Mouse (Mus musculus): ENCODE results near the gene Ift122.

Gene Ift122

GRCm38 (mm10) chr6:115853091-115853813 is at the start of gene Ift122, which contains the start of gene Mbd4:
Gene Ift122 (plus strand): TSS chr6:115853470.
Gene Mbd4 (minus strand): TSS chr6:115853371.
- DNase-seq (ENCODE audit: low spot score in 2 of 2) = peak; percentile 96 to 99

DNA sequence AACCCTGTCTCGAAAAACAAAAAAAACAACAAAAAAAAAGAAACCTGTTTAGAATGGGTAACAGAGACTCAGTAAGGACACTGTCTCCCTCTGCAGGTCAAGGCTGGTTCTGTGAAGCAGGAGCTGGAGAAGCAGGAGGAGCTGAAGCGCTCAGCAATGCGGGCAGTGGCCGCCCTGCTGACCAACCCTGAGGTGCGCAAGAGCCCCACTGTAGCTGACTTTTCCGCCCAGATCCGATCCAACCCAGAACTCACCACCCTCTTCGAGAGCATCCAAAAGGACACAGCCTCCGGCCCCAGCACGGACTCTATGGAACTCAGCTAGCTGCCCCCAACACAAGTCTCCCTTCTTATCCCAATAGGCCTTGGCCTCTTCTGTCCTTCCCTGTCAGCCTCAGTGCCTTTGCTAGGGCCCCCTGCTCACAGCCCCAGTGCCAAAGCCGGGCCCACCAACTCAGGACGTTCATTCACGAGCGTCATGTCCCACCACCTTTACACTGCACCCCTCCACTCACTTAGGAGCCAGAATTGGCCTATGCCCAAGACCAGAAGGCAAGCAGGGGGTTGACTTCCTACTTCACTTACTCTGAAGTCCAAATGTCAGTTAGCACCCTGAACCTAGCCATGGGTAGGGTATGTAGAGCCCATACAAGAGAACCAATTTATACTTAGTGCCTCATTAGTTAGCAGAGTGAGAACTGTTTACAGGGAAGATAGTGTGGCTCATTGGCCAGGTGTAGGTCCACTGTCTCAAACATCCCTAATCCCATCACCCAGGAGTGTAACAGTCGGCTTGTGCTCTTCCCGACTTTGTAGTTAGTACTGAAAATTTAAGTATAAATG is 49.5 kb upstream of the Ift122 start:
- peak; percentile 42 to 53 for DNase-seq (ENCODE audit: low spot score in 2 of 2)

GRCm38 (mm10) chr6:115804432-115805192 is 48.7 kb upstream of the Ift122 start:
- no peak for DNase-seq (ENCODE audit: low spot score in 2 of 2)

DNA sequence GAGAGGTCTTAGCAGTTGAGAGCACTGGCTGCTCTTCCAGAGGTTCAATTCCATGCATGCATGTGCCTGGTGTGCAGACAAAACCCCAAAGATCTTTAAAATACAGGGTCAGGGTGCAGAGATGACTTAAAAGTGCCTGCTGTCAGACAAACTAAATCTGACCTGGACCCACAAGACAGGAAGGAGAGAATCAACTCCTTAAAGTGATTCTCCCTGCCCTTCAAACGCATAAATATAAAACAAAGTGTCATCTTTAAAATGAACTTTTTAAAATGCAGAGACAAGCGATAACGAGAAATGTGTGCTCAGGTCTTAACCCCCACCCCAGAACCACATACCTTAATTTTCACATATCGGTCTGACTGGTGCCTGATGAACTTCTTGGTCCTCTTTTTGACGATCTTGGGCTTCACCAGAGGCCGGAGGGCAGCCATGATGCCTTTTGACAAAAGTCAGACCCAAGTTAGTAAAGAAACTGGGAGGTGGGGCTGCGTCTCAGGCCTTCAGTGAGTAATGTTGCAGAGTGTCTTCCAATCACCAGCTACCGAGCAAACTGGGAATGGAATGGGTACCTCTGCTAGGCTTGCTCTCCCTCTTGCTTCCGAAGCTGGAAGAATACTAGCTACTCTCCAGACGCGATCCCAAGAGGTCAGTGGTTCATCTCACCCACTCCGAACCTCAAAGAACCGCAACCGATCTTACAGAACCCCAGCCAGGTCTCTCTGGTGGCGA is 45.6 kb upstream of the Ift122 start:
- no peak for DNase-seq (ENCODE audit: low spot score in 2 of 2)

- no peak for DNase-seq (ENCODE audit: low spot score in 2 of 2)
These were observed 45.1 kb upstream of the Ift122 start for GRCm38 (mm10) chr6:115808196-115808487.

- DNase-seq (ENCODE audit: low spot score in 2 of 2) = peak; percentile 69 to 82
These were observed 44.6 kb upstream of the Ift122 start, which contains the start of gene Rpl32 for GRCm38 (mm10) chr6:115808488-115809231. Gene Rpl32 (minus strand): TSS chr6:115808747.

DNA sequence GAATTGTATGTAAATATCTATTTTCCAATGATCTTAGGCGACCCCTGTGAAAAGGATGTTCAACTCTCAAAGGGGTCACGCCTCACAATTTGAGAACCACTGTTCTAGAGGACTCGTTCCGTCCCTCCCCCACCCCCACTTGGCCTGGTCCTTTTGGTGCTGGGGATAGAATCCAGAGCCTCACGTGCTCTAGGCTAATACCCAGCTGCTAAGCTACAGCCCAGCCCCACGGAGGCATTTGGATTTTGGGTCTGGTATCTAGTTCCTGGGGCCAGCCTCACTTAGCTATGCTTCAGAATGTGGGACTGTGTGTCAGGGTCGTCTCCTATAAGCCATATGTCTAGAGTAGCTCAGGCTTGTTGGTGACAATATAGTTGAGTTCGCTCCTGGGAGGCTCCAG is 41.7 kb upstream of the Ift122 start:
- no peak for DNase-seq (ENCODE audit: low spot score in 2 of 2)

- DNase-seq (ENCODE audit: low spot score in 2 of 2) = peak in 1 of 2 experiments; percentile 49
These were observed 39.2 kb upstream of the Ift122 start for GRCm38 (mm10) chr6:115814104-115814503.

GRCm38 (mm10) chr6:115815041-115815440 is 38.2 kb upstream of the Ift122 start:
- DNase-seq (ENCODE audit: low spot score in 2 of 2) = no peak

DNA sequence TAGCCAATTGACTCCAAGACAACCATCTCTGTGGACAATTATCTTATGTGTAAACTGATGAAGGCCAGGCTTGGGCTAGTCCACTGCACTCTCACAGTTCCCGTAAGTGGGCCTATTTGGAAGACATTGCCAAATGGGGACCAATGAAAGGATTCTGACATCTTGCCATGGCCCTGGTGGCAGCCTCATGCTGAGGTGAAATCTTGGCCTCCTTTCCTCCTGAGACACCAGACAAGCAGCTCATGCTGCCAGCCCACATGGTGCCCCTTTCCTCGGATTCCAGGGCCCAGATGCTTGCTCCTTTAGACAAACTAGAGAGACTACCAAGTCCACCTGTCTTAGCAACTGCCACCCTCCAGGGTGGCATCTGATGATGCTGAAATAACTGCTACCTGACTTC is 35.1 kb upstream of the Ift122 start:
- DNase-seq (ENCODE audit: low spot score in 2 of 2) = no peak

GRCm38 (mm10) chr6:115821216-115821993 is 31.9 kb upstream of the Ift122 start:
- DNase-seq (ENCODE audit: low spot score in 2 of 2) = no peak

DNA sequence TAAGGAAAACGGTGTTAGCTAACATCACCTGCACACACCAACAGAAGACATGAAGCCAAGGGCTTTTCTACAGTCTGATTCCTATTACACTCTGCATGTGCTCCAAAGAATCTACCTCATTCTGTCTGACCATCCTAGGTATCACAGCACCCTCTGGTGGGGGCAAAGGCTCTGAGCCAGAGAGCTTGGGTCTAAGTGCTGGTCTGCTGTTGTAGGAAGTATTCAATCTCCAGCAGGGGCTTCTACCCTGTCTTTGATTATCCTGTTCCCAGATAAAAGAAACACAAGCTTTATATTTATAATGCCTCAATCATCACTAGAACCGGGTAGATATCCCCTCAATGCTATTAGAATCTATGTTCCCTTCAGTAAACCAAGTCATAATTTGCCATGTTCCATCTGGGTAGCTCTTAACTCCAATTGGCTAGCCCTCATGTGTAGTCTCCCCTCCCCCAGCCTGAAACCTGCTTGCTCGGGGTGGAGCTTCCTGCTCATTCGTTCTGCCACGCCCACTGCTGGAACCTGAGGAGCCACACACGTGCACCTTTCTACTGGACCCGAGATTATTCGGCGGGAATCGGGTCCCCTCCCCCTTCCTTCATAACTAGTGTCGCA is 29.3 kb upstream of the Ift122 start:
- peak; percentile 67 to 79 for DNase-seq (ENCODE audit: low spot score in 2 of 2)

GRCm38 (mm10) chr6:115830779-115831601 is 22.3 kb upstream of the Ift122 start:
- no peak for DNase-seq (ENCODE audit: low spot score in 2 of 2)

- no peak for DNase-seq (ENCODE audit: low spot score in 2 of 2)
These were observed 21.0 kb upstream of the Ift122 start for GRCm38 (mm10) chr6:115832152-115832850.

GRCm38 (mm10) chr6:115833861-115834260 is 19.4 kb upstream of the Ift122 start:
- DNase-seq (ENCODE audit: low spot score in 2 of 2) = no peak

DNA sequence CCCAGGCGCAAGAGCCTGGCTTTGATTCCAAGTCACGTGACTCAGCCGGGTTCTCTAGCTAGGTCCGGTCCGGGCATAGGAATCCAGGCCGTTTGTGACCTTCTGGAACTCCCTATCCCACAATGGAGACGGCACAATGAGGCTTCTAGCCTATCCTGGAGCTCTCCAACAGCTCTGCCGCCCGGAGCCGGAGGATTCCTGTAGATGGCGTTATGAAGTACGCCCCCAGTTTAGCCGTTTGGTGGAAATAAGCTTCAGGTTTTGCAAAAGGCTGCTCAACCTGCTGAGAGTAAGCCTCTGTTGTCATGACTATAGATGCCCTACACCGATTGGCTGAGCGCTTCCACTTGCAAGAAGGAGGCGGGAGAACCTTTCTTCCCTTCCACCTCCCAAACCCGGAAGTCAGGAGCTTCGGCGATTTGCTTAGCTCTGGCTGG is 15.1 kb upstream of the Ift122 start, which contains the start of gene Efcab12:
TSS of gene Efcab12 (minus strand) at position 252 of the 437 bp plus-strand sequence.
- DNase-seq (ENCODE audit: low spot score in 2 of 2) = peak; percentile 64 to 69

DNA sequence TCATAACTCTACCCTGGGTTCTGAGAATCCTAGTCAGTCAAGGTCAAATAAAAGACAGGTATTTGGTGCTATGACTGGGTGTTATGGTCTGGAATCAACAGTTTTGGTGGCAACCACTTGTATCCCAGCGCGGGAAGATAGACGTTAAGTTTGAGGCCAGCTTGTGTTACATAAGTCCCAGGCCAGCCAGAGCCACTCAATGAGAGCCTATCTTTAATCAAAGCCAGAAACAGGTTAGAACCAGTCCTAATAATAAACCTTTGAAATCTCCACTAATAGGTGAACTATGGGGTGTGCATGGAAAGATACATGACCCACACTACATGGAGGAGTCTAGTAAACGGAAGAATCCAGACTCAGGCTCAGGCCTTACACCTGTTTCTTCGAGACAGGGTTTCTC is 14.5 kb upstream of the Ift122 start:
- no peak for DNase-seq (ENCODE audit: low spot score in 2 of 2)

DNA sequence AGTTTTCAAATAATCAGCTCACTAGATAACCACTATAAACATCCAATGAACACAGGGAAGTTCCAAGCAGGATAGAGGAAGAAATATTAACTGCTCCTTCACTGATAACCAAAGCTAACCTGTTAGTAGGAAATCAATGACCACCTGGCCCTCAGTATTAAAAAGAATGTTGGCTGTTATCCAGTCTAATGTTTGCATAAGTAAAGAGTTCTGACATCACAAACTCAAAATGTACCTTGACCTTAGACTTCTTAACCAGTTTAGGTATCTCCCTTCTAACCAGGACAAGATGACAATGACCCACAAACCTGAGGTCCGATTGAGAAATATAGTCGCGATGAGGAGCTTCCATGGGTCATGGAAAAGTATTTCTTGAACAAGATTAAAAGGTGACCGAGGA is 8.3 kb upstream of the Ift122 start:
- no peak for DNase-seq (ENCODE audit: low spot score in 2 of 2)

Measured in thymus, postnatal 10 days (tissue).